Mouse (Mus musculus) embryonic fibroblast, embryonic 13.5 days (primary cell): ENCODE measurements at regions not wholly inside any gene's neighbourhood (a gene's known extent, or its start where the extent isn't known, plus 50 kb on each side); places are given as distances from the start of the nearest gene placed in this dataset.

Experiments
- CTCF ChIP-seq: IDR thresholded peaks from 2 replicates; pipeline ENCODE4 v1.5.1; 2011; ENCODE audit warnings: mild to moderate bottlenecking, control low read depth, low read length, moderate library complexity, borderline replicate concordance; ENCODE audit not compliant: insufficient read depth
- POLR2A ChIP-seq: IDR thresholded peaks from 2 replicates; pipeline ENCODE4 v1.6.1; 2011; ENCODE audit warnings: low read depth, mild to moderate bottlenecking, control low read depth, low read length, moderate library complexity

GRCm38 (mm10) chr16:95203790-95204189 lies 53.6 kb upstream of the Kcnj15 start:
- TF ChIP-seq CTCF, result no peak
- TF ChIP-seq POLR2A, result no peak
